Mouse (Mus musculus) layer of hippocampus, adult 8-10 months (tissue): ENCODE measurements around the gene Rnf167. TPM values are rescaled to one million over a fixed set of nuclear protein-coding genes. Genes with fewer than 3 reads are reported as not detected.

Source experiments
- total RNA-seq, 4 experiments: library from RNA; stranded (reverse); gene quantifications; 2 replicates each; pipeline ENCODE4 v1.2.4; 2022

Rnf167 gene
- total RNA-seq, 4 experiments from 2014 or later = 84.8 to 102 (median 92.8) TPM

Other genes with a start within 250 kb of the Rnf167 start
- 10 to 100 TPM; 32.8 to 35.6 (median 33.8) TPM for gene Pelp1, start 237.2 kb upstream of the Rnf167 start, total RNA-seq
- gene Arrb2, start 214.6 kb upstream of the Rnf167 start, total RNA-seq = 100 to 1,000 TPM in 2 of 4 experiments, 10 to 100 TPM in 2; 97.4 to 116 (median 101) TPM
- gene Med11, start 195.3 kb upstream of the Rnf167 start, total RNA-seq = 10 to 100 TPM; 10.6 to 16.9 (median 15.2) TPM
- gene Zmynd15, start 187.8 kb upstream of the Rnf167 start, total RNA-seq = 1 to 10 TPM in 2 of 4 experiments, under 1 TPM in 2; 0.45 to 2.0 (median 1.1) TPM
- 1 to 10 TPM; 1.4 to 6.7 (median 3.5) TPM for gene Cxcl16, start 187.3 kb upstream of the Rnf167 start, total RNA-seq
- not detected for gene Tm4sf5, start 142.0 kb upstream of the Rnf167 start, total RNA-seq
- gene Vmo1, start 132.6 kb upstream of the Rnf167 start, total RNA-seq = not detected
- not detected for gene Gltpd2, start 128.0 kb upstream of the Rnf167 start, total RNA-seq
- gene Psmb6, start 121.9 kb upstream of the Rnf167 start, total RNA-seq = 100 to 1,000 TPM; 176 to 204 (median 189) TPM
- not detected for gene Gm40193, start 114.3 kb upstream of the Rnf167 start, total RNA-seq
- gene Pld2, start 107.2 kb upstream of the Rnf167 start, total RNA-seq = 10 to 100 TPM; 18.2 to 23.4 (median 20.2) TPM
- 100 to 1,000 TPM; 419 to 496 (median 460) TPM for gene Mink1, start 84.4 kb upstream of the Rnf167 start, total RNA-seq
- gene 4930544D05Rik, start 31.4 kb upstream of the Rnf167 start, total RNA-seq = 1 to 10 TPM in 1 of 4 experiments, under 1 TPM in 2, not detected in 1; 0.54 to 1.1 (median 0.87) TPM
- gene Chrne, start 28.0 kb upstream of the Rnf167 start, total RNA-seq = 1 to 10 TPM in 1 of 4 experiments, not detected in 3; 1.0 TPM
- gene Gp1ba, start 8.1 kb upstream of the Rnf167 start, total RNA-seq = under 1 TPM in 1 of 4 experiments, not detected in 3; 0.21 TPM
- gene Slc25a11, start 244 bp downstream of the Rnf167 start, total RNA-seq = 100 to 1,000 TPM; 118 to 129 (median 122) TPM
- 100 to 1,000 TPM; 268 to 335 (median 298) TPM for gene Pfn1, start 7.4 kb downstream of the Rnf167 start, total RNA-seq
- 10 to 100 TPM in 3 of 4 experiments, 1 to 10 TPM in 1; 10.0 to 14.5 (median 11.2) TPM for gene Eno3, start 10.0 kb downstream of the Rnf167 start, total RNA-seq
- 10 to 100 TPM; 47.4 to 54.8 (median 51.8) TPM for gene Spag7, start 22.2 kb downstream of the Rnf167 start, total RNA-seq
- gene Camta2, start 40.9 kb downstream of the Rnf167 start, total RNA-seq = 100 to 1,000 TPM; 291 to 332 (median 307) TPM
- gene Inca1, start 52.9 kb downstream of the Rnf167 start, total RNA-seq = 1 to 10 TPM; 3.8 to 6.5 (median 4.7) TPM
- 10 to 100 TPM; 71.2 to 92.9 (median 83.9) TPM for gene Kif1c, start 53.3 kb downstream of the Rnf167 start, total RNA-seq
- gene Zfp3, start 117.0 kb downstream of the Rnf167 start, total RNA-seq = 10 to 100 TPM; 20.4 to 23.8 (median 22.2) TPM
- gene Scimp, start 165.4 kb downstream of the Rnf167 start, total RNA-seq = 1 to 10 TPM in 1 of 4 experiments, under 1 TPM in 1, not detected in 2; 0.83 to 1.9 TPM
- 100 to 1,000 TPM; 114 to 117 (median 116) TPM for gene Rabep1, start 197.5 kb downstream of the Rnf167 start, total RNA-seq